8 mouse cellular contexts compared by ENCODE assay signal in genomic region chr12:86946862-86947574, GRCm38 (mm10). TPM values are rescaled to one million over a fixed set of nuclear protein-coding genes. Genes with fewer than 3 reads are reported as not detected.
A peak's percentile ranks its signal among the peaks of the same experiment; 100 is the strongest.
DNase-seq lines count a peak whose midpoint lies in the region; ATAC-seq lines count a peak whose summit lies in the region.

Cipc (plus strand) TSS chr12:86947043.

- under 1% methylated on average over 64 of the region's 64 CpGs for WGBS in forebrain, embryonic 14.5 days
- WGBS in neural tube, embryonic 15.5 days = under 1% methylated on average over 64 of the region's 64 CpGs

- peak within 1 kb of the TSS; percentile 69 for H3K4me3 ChIP-seq in forebrain, embryonic 14.5 days (ENCODE audit: low read depth, low read length)
- peak within 1 kb of the TSS; percentile 72 for H3K4me3 ChIP-seq in neural tube, embryonic 15.5 days (replicated peaks)

- peak within 1 kb of the TSS; percentile 99 for H3K27ac ChIP-seq in forebrain, embryonic 14.5 days (ENCODE audit: low read depth, low read length)
- H3K27ac ChIP-seq in neural tube, embryonic 15.5 days (replicated peaks) = peak within 1 kb of the TSS; percentile 99

- H3K9ac ChIP-seq in forebrain, embryonic 14.5 days (ENCODE audit: low read length) = peak within 1 kb of the TSS; percentile 94
- H3K9ac ChIP-seq in neural tube, embryonic 15.5 days (replicated peaks) = peak within 1 kb of the TSS; percentile 95

- H3K4me1 ChIP-seq in forebrain, embryonic 14.5 days (ENCODE audit: control insufficient read depth, insufficient read depth, low read length) = peaks cover 40% of the 10 kb centered on the region
- H3K4me1 ChIP-seq in neural tube, embryonic 15.5 days = peaks cover 46% of the 10 kb centered on the region

- no peaks in the 10 kb centered on the region for H3K36me3 ChIP-seq in forebrain, embryonic 14.5 days (ENCODE audit: control insufficient read depth, insufficient read depth, low read length)
- H3K36me3 ChIP-seq in neural tube, embryonic 15.5 days = no peaks in the 10 kb centered on the region

- no peaks in the 10 kb centered on the region for H3K9me3 ChIP-seq in forebrain, embryonic 14.5 days (replicated peaks; ENCODE audit: control insufficient read depth, low read length)
- no peaks in the 10 kb centered on the region for H3K9me3 ChIP-seq in neural tube, embryonic 15.5 days (replicated peaks)

- DNase-seq in ES-CJ7 (ENCODE audit: low read depth, low spot score) = peak; percentile 100
- DNase-seq in cerebellum, adult 11 months = peak; percentile 99
- DNase-seq in forebrain, embryonic 14.5 days (ENCODE audit: low spot score) = peak; percentile 99
- peak; percentile 97 for DNase-seq in heart, postnatal 14 days
- DNase-seq in layer of hippocampus, adult 11-12 months (ENCODE audit: low spot score) = peak; percentile 99
- DNase-seq in lung, adult 18-20 months = peak; percentile 99 to 100
- peak; percentile 99 for DNase-seq in testis, postnatal 14 days (ENCODE audit: low spot score)

- intact Hi-C loops in heart, postnatal 14 days (cut with DNase I) = no loop called here

- no peaks in the 10 kb centered on the region for H3K27me3 ChIP-seq in forebrain, embryonic 14.5 days (replicated peaks; ENCODE audit: control insufficient read depth, insufficient read depth, low read length)
- H3K27me3 ChIP-seq in neural tube, embryonic 15.5 days (replicated peaks) = no peaks in the 10 kb centered on the region

- H3K4me2 ChIP-seq in forebrain, embryonic 14.5 days (ENCODE audit: low read length) = peak within 1 kb of the TSS; percentile 77
- H3K4me2 ChIP-seq in neural tube, embryonic 15.5 days = peak within 1 kb of the TSS; percentile 87

- ATAC-seq in forebrain, embryonic 14.5 days = peak; percentile 98
- ATAC-seq in neural tube, embryonic 15.5 days (ENCODE audit: low FRiP score) = peak; percentile 96

RNA-seq across cellular contexts. Expression of gene Cipc, which starts in this region (rescaled TPM):
- polyA plus RNA-seq in forebrain, embryonic 14.5 days (2014; fragmentation: Nextera tagmentation; extraction: Ambion mirVana) = 47.5 and 57.0 TPM in 2 replicates
- total RNA-seq in heart, postnatal 14 days (2021) = 10 to 100 TPM; 44.2 to 45.6 TPM
- polyA plus RNA-seq in neural tube, embryonic 15.5 days (2015; fragmentation: Nextera tagmentation; extraction: Ambion mirVana) = 37.2 and 40.8 TPM in 2 replicates

Comparison
In these comparisons a context has a peak if more than half of its experiments do, and no peak if none do; other contexts are left out.
1. Peak in every context shown above with its lines: DNase-seq, ATAC-seq, H3K4me3 ChIP-seq and H3K27ac ChIP-seq.